Mouse (Mus musculus) liver, postnatal 0 days (tissue): ENCODE measurements around the gene Carnmt1. TPM values are rescaled to one million over a fixed set of nuclear protein-coding genes. Genes with fewer than 3 reads are reported as not detected.

Source experiments
- ATAC-seq: fragments of 200-750 bp; cut with Nextera tagmentation; 2 replicates; pipeline ENCODE4 v1.8.0; 2017; ENCODE audit warnings: mild to moderate bottlenecking, moderate library complexity
- DNase-seq: peaks from one replicate; pipeline ENCODE4 v3.0.0-alpha.2; 2016
- H3K27ac ChIP-seq: fragments of 300-500 bp; sonication (generic); 2 replicates; pipeline ENCODE4 v1.5.1; 2014; ENCODE audit warnings: antibody characterized with exemption, moderate library complexity, mild to moderate bottlenecking, low read depth
- H3K27me3 ChIP-seq: fragments of 300-500 bp; sonication (generic); 2 replicates; pipeline ENCODE4 v1.6.1; 2014; ENCODE audit warnings: low read length, control low read depth, mixed read lengths; ENCODE audit not compliant: insufficient read depth
- H3K36me3 ChIP-seq: fragments of 300-500 bp; sonication (generic); replicated peaks from 2 replicates; pipeline ENCODE4 v1.6.1; 2014; ENCODE audit warnings: mild to moderate bottlenecking, control low read depth, low read length, moderate library complexity, mixed read lengths; ENCODE audit not compliant: insufficient read depth
- H3K4me1 ChIP-seq: fragments of 300-500 bp; sonication (generic); 2 replicates; pipeline ENCODE4 v1.6.1; 2014; ENCODE audit warnings: antibody characterized with exemption, mild to moderate bottlenecking, control low read depth; ENCODE audit not compliant: insufficient read depth
- H3K4me2 ChIP-seq: fragments of 300-500 bp; sonication (generic); 2 replicates; pipeline ENCODE4 v1.6.1; 2014; ENCODE audit warnings: low read depth, mild to moderate bottlenecking, low read length, moderate library complexity, mixed read lengths
- H3K4me3 ChIP-seq: fragments of 300-500 bp; sonication (generic); 2 replicates; pipeline ENCODE4 v1.5.1; 2014; ENCODE audit warnings: low read depth, low read length
- H3K9ac ChIP-seq: fragments of 300-500 bp; sonication (generic); replicated peaks from 2 replicates; pipeline ENCODE4 v1.6.1; 2014; ENCODE audit warnings: mild to moderate bottlenecking, moderate library complexity
- H3K9me3 ChIP-seq: fragments of 300-500 bp; sonication (generic); 2 replicates; pipeline ENCODE4 v1.6.1; 2016; ENCODE audit warnings: mild to moderate bottlenecking, control low read depth, low read length, mixed read lengths
- CTCF ChIP-seq: sonication (generic); IDR thresholded peaks from 2 replicates; pipeline ENCODE4 v1.5.1; 2016; ENCODE audit warnings: antibody characterized with exemption, low read depth
- EP300 ChIP-seq: IDR thresholded peaks from 2 replicates; pipeline ENCODE4 v1.6.1; 2016; ENCODE audit warnings: antibody characterized with exemption, low read depth, mild to moderate bottlenecking
- WGBS: fragments of 180-500 bp; shearing (Covaris S2); extraction: QIAGEN DNeasy Blood & Tissue Kit; methylation state at CpG from one replicate; pipeline ENCODE4 v1.1.7; 2014; ENCODE audit not compliant: insufficient replicate concordance; 5-methylcytosine and 5-hydroxymethylcytosine counted together
- polyA plus RNA-seq: library from polyadenylated mRNA; unstranded; fragments of >200 nt; fragmentation: Nextera tagmentation; extraction: Ambion mirVana; gene quantifications from 2 replicates; pipeline ENCODE4 v1.2.1, GENCODE M21; 2015

The Carnmt1 gene
- polyA plus RNA-seq, 1 experiment from 2014 or later = 13.2 TPM

- ATAC-seq (peak; percentile 71), DNase-seq (peak; percentile 70)
- under 1% methylated on average over 52 of the region's 64 CpGs for WGBS
- peak overlapping the region; percentile 84 for H3K4me3 ChIP-seq
- H3K36me3 ChIP-seq = no peaks in the 10 kb centered on the region
- peak overlapping the region; percentile 86 for H3K9ac ChIP-seq
- TF ChIP-seq EP300 (no peak), CTCF (no peak)
- peaks cover 22% of the 10 kb centered on the region for H3K4me1 ChIP-seq
- H3K4me2 ChIP-seq = peak overlapping the region; percentile 72
- no peaks in the 10 kb centered on the region for H3K27me3 ChIP-seq
- no peaks in the 10 kb centered on the region for H3K9me3 ChIP-seq
- H3K27ac ChIP-seq = peak overlapping the region; percentile 89
These were observed 635 bp downstream of the Carnmt1 start for GRCm38 (mm10) chr19:18671056-18671741.

GRCm38 (mm10) chr19:18672498-18672897 is 1.9 kb downstream of the Carnmt1 start:
- DNase-seq (no peak), ATAC-seq (no peak)
- H3K4me3 ChIP-seq = peak overlapping the region; percentile 84
- no peaks in the 10 kb centered on the region for H3K9me3 ChIP-seq
- TF ChIP-seq EP300 (no peak), CTCF (no peak)
- H3K4me1 ChIP-seq = peaks cover 22% of the 10 kb centered on the region
- no peak overlapping the region for H3K27ac ChIP-seq
- H3K27me3 ChIP-seq = no peaks in the 10 kb centered on the region
- H3K4me2 ChIP-seq = peak overlapping the region; percentile 72
- H3K36me3 ChIP-seq = no peaks in the 10 kb centered on the region
- 52% methylated on average over 3 of the region's 3 CpGs for WGBS
- peak overlapping the region; percentile 86 for H3K9ac ChIP-seq

GRCm38 (mm10) chr19:18673116-18673515 is 2.6 kb downstream of the Carnmt1 start:
- H3K4me3 ChIP-seq = no peak overlapping the region
- H3K27me3 ChIP-seq = no peaks in the 10 kb centered on the region
- no peak overlapping the region for H3K27ac ChIP-seq
- H3K4me2 ChIP-seq = peak overlapping the region; percentile 72
- 63% methylated on average over 4 of the region's 4 CpGs for WGBS
- H3K9me3 ChIP-seq = no peaks in the 10 kb centered on the region
- peak overlapping the region; percentile 86; the same call in 1 of the 2 replicates for H3K9ac ChIP-seq
- TF ChIP-seq CTCF (no peak), EP300 (no peak)
- H3K36me3 ChIP-seq = no peaks in the 10 kb centered on the region
- ATAC-seq (no peak), DNase-seq (no peak)
- peaks cover 22% of the 10 kb centered on the region for H3K4me1 ChIP-seq

- TF ChIP-seq CTCF = peak; percentile 64
- no peak for TF ChIP-seq EP300
- Histone ChIP-seq H3K4me2 (no peak overlapping the region), H3K27me3 (no peaks in the 10 kb centered on the region), H3K9ac (no peak overlapping the region), H3K27ac (no peak overlapping the region), H3K4me1 (no peaks in the 10 kb centered on the region), H3K9me3 (no peaks in the 10 kb centered on the region), H3K4me3 (no peak overlapping the region), H3K36me3 (peaks cover 17% of the 10 kb centered on the region)
- ATAC-seq (peak; percentile 56), DNase-seq (no peak)
- WGBS = 37% methylated on average over 4 of the region's 4 CpGs
These were observed 11.6 kb downstream of the Carnmt1 start for GRCm38 (mm10) chr19:18682142-18682541.

- Histone ChIP-seq H3K4me2 (no peak overlapping the region), H3K27me3 (no peaks in the 10 kb centered on the region), H3K27ac (no peak overlapping the region), H3K4me3 (no peak overlapping the region), H3K36me3 (no peaks in the 10 kb centered on the region), H3K4me1 (peaks cover under 1% of the 10 kb centered on the region; the same call in 1 of the 2 replicates), H3K9ac (no peak overlapping the region), H3K9me3 (no peaks in the 10 kb centered on the region)
- DNase-seq = peak; percentile 68
- 64% methylated on average over 3 of the region's 3 CpGs for WGBS
- TF ChIP-seq CTCF = peak; percentile 96
- no peak for TF ChIP-seq EP300
- peak; percentile 72 for ATAC-seq
These were observed 17.0 kb downstream of the Carnmt1 start for GRCm38 (mm10) chr19:18687556-18687955.

- Histone ChIP-seq H3K9ac (no peak overlapping the region), H3K27me3 (no peaks in the 10 kb centered on the region), H3K4me1 (peaks cover 12% of the 10 kb centered on the region), H3K36me3 (0 out of 2 replicates have a peak, but pooled peaks cover 5% of the 10 kb centered on the region), H3K4me3 (no peak overlapping the region), H3K4me2 (peak overlapping the region; percentile 46), H3K9me3 (no peaks in the 10 kb centered on the region), H3K27ac (peak overlapping the region; percentile 56)
- TF ChIP-seq CTCF (no peak), EP300 (peak; percentile 94)
- ATAC-seq (peak; percentile 86), DNase-seq (no peak)
- WGBS = 30% methylated on average over 3 of the region's 3 CpGs
These were observed 21.6 kb downstream of the Carnmt1 start for GRCm38 (mm10) chr19:18692176-18692575.
